Mouse (Mus musculus): ENCODE data around the gene Gm16181. TPM values are rescaled to one million over a fixed set of nuclear protein-coding genes. Genes with fewer than 3 reads are reported as not detected.

The Gm16181 gene
- polyA plus RNA-seq, 1 experiment from 2014 or later, result 0.79 TPM

GRCm38 (mm10) chr17:35187345-35187744 lies 33.3 kb upstream of the Gm16181 start:
- H3K36me3 ChIP-seq, result no peaks in the 10 kb centered on the region
- ATAC-seq, result no peak
- peaks cover 6% of the 10 kb centered on the region; the same call in 1 of the 2 replicates for H3K4me1 ChIP-seq (replicated peaks)
- H3K9ac ChIP-seq (replicated peaks), result no peak overlapping the region
- H3K4me2 ChIP-seq (replicated peaks), result no peak overlapping the region
- 78% methylated on average over 4 of the region's 4 CpGs for WGBS
- H3K27me3 ChIP-seq, result no peaks in the 10 kb centered on the region
- no peak overlapping the region for H3K27ac ChIP-seq
- no peaks in the 10 kb centered on the region for H3K9me3 ChIP-seq
- no peak overlapping the region for H3K4me3 ChIP-seq (replicated peaks)

- no peaks in the 10 kb centered on the region for H3K27me3 ChIP-seq
- H3K9ac ChIP-seq (replicated peaks), result no peak within 1 kb of the TSS
- peaks cover 6% of the 10 kb centered on the region; the same call in 1 of the 2 replicates for H3K4me1 ChIP-seq (replicated peaks)
- H3K9me3 ChIP-seq, result no peaks in the 10 kb centered on the region
- H3K27ac ChIP-seq, result peak within 1 kb of the TSS; percentile 1; the same call in 1 of the 2 replicates
- 64% methylated on average over 7 of the region's 7 CpGs for WGBS
- H3K4me2 ChIP-seq (replicated peaks), result no peak within 1 kb of the TSS
- H3K4me3 ChIP-seq (replicated peaks), result no peak within 1 kb of the TSS
- ATAC-seq, result no peak
- H3K36me3 ChIP-seq, result no peaks in the 10 kb centered on the region
Measured at GRCm38 (mm10) chr17:35187959-35188610, 32.5 kb upstream of the Gm16181 start, which contains the start of gene Lst1. TSS of gene Lst1 (minus strand) at chr17:35188439.

GRCm38 (mm10) chr17:35189186-35189585 lies 31.4 kb upstream of the Gm16181 start:
- 70% methylated on average over 1 of the region's 1 CpGs for WGBS
- no peaks in the 10 kb centered on the region for H3K36me3 ChIP-seq
- peaks cover 8% of the 10 kb centered on the region for H3K27me3 ChIP-seq
- no peak overlapping the region for H3K27ac ChIP-seq
- no peak overlapping the region for H3K9ac ChIP-seq (replicated peaks)
- no peak overlapping the region for H3K4me2 ChIP-seq (replicated peaks)
- no peak for ATAC-seq
- peaks cover 6% of the 10 kb centered on the region; the same call in 1 of the 2 replicates for H3K4me1 ChIP-seq (replicated peaks)
- H3K4me3 ChIP-seq (replicated peaks), result no peak overlapping the region
- no peaks in the 10 kb centered on the region for H3K9me3 ChIP-seq

- Histone ChIP-seq H3K27ac (no peak overlapping the region), H3K36me3 (no peaks in the 10 kb centered on the region), H3K4me3 (replicated peaks) (no peak overlapping the region), H3K9me3 (no peaks in the 10 kb centered on the region), H3K9ac (replicated peaks) (no peak overlapping the region), H3K4me1 (replicated peaks) (peaks cover 7% of the 10 kb centered on the region), H3K27me3 (peaks cover 17% of the 10 kb centered on the region), H3K4me2 (replicated peaks) (no peak overlapping the region)
- ATAC-seq, result no peak
- WGBS, result 77% methylated on average over 4 of the region's 4 CpGs
Measured at GRCm38 (mm10) chr17:35190096-35190495, 30.5 kb upstream of the Gm16181 start.

GRCm38 (mm10) chr17:35191723-35192122 lies 28.9 kb upstream of the Gm16181 start:
- WGBS, result 55% methylated on average over 2 of the region's 2 CpGs

GRCm38 (mm10) chr17:35192924-35193323 lies 27.7 kb upstream of the Gm16181 start:
- peaks cover 40% of the 10 kb centered on the region for H3K27me3 ChIP-seq
- WGBS, result 85% methylated on average over 5 of the region's 5 CpGs
- no peaks in the 10 kb centered on the region for H3K36me3 ChIP-seq
- no peak overlapping the region for H3K4me2 ChIP-seq (replicated peaks)
- H3K4me3 ChIP-seq (replicated peaks), result no peak overlapping the region
- no peak for ATAC-seq
- H3K9me3 ChIP-seq, result no peaks in the 10 kb centered on the region
- H3K27ac ChIP-seq, result no peak overlapping the region
- H3K4me1 ChIP-seq (replicated peaks), result peaks cover 14% of the 10 kb centered on the region
- H3K9ac ChIP-seq (replicated peaks), result no peak overlapping the region

More at GRCm38 (mm10) chr17:35191723-35192122, 28.9 kb upstream of the Gm16181 start:
- Histone ChIP-seq H3K9me3 (no peaks in the 10 kb centered on the region), H3K4me2 (replicated peaks) (no peak overlapping the region), H3K27me3 (peaks cover 33% of the 10 kb centered on the region), H3K4me3 (replicated peaks) (no peak overlapping the region), H3K9ac (replicated peaks) (no peak overlapping the region), H3K4me1 (replicated peaks) (peaks cover 14% of the 10 kb centered on the region), H3K27ac (no peak overlapping the region), H3K36me3 (no peaks in the 10 kb centered on the region)
- ATAC-seq, result no peak

- Histone ChIP-seq H3K9me3 (no peaks in the 10 kb centered on the region), H3K27me3 (peaks cover 43% of the 10 kb centered on the region), H3K4me1 (replicated peaks) (peaks cover 14% of the 10 kb centered on the region), H3K4me3 (replicated peaks) (peak within 1 kb of the TSS; percentile 38; the same call in 1 of the 2 replicates), H3K27ac (no peak within 1 kb of the TSS), H3K4me2 (replicated peaks) (no peak within 1 kb of the TSS), H3K9ac (replicated peaks) (no peak within 1 kb of the TSS), H3K36me3 (no peaks in the 10 kb centered on the region)
- WGBS, result 75% methylated on average over 28 of the region's 28 CpGs
- no peak for ATAC-seq
Measured at GRCm38 (mm10) chr17:35193881-35194843, 26.5 kb upstream of the Gm16181 start, which contains the start of gene Ltb. TSS of gene Ltb (plus strand) at chr17:35194439.

- Histone ChIP-seq H3K4me1 (replicated peaks) (peaks cover 14% of the 10 kb centered on the region), H3K9me3 (no peaks in the 10 kb centered on the region), H3K36me3 (no peaks in the 10 kb centered on the region), H3K27me3 (peaks cover 43% of the 10 kb centered on the region), H3K4me3 (replicated peaks) (peak overlapping the region; percentile 38), H3K9ac (replicated peaks) (peak overlapping the region; percentile 53; the same call in 1 of the 2 replicates), H3K4me2 (replicated peaks) (peak overlapping the region; percentile 65), H3K27ac (no peak overlapping the region)
- WGBS, result 46% methylated on average over 19 of the region's 19 CpGs
- peak; percentile 32; the same call in 1 of the 2 replicates for ATAC-seq
Measured at GRCm38 (mm10) chr17:35194844-35195630, 25.6 kb upstream of the Gm16181 start.

- no peaks in the 10 kb centered on the region for H3K36me3 ChIP-seq
- H3K27me3 ChIP-seq, result peaks cover 46% of the 10 kb centered on the region
- H3K4me1 ChIP-seq (replicated peaks), result peaks cover 14% of the 10 kb centered on the region
- peak; percentile 91 for ATAC-seq
- peak overlapping the region; percentile 38 for H3K4me3 ChIP-seq (replicated peaks)
- peak overlapping the region; percentile 53; the same call in 1 of the 2 replicates for H3K9ac ChIP-seq (replicated peaks)
- H3K9me3 ChIP-seq, result no peaks in the 10 kb centered on the region
- peak overlapping the region; percentile 65 for H3K4me2 ChIP-seq (replicated peaks)
- WGBS, result 2% methylated on average over 66 of the region's 66 CpGs
- no peak overlapping the region for H3K27ac ChIP-seq
Measured at GRCm38 (mm10) chr17:35195631-35196320, 24.9 kb upstream of the Gm16181 start.

- H3K4me3 ChIP-seq (replicated peaks), result peak overlapping the region; percentile 38
- no peak overlapping the region for H3K27ac ChIP-seq
- H3K4me1 ChIP-seq (replicated peaks), result peaks cover 14% of the 10 kb centered on the region
- WGBS, result 32% methylated on average over 9 of the region's 9 CpGs
- no peaks in the 10 kb centered on the region for H3K9me3 ChIP-seq
- no peak for ATAC-seq
- H3K4me2 ChIP-seq (replicated peaks), result peak overlapping the region; percentile 65
- H3K9ac ChIP-seq (replicated peaks), result no peak overlapping the region
- peaks cover 46% of the 10 kb centered on the region for H3K27me3 ChIP-seq
- no peaks in the 10 kb centered on the region for H3K36me3 ChIP-seq
Measured at GRCm38 (mm10) chr17:35196321-35196641, 24.4 kb upstream of the Gm16181 start.

- no peak for ATAC-seq
- 50% methylated on average over 6 of the region's 6 CpGs for WGBS
Measured at GRCm38 (mm10) chr17:35197126-35197525, 23.5 kb upstream of the Gm16181 start.

More at GRCm38 (mm10) chr17:35197126-35197525, 23.5 kb upstream of the Gm16181 start:
- no peak overlapping the region for H3K9ac ChIP-seq (replicated peaks)
- peaks cover 14% of the 10 kb centered on the region for H3K4me1 ChIP-seq (replicated peaks)
- no peaks in the 10 kb centered on the region for H3K9me3 ChIP-seq
- peaks cover 54% of the 10 kb centered on the region for H3K27me3 ChIP-seq
- no peak overlapping the region for H3K4me3 ChIP-seq (replicated peaks)
- no peak overlapping the region for H3K4me2 ChIP-seq (replicated peaks)
- H3K27ac ChIP-seq, result no peak overlapping the region
- no peaks in the 10 kb centered on the region for H3K36me3 ChIP-seq

All from midbrain, embryonic 13.5 days (tissue).